Mouse (Mus musculus): Measurements from ENCODE around the gene Ccrl2. TPM values are rescaled to one million over a fixed set of nuclear protein-coding genes. Genes with fewer than 3 reads are reported as not detected.
A peak's percentile ranks its signal among the peaks of the same experiment; 100 is the strongest.

The Ccrl2 gene
- polyA plus RNA-seq, 1 experiment from 2014 or later: 0.55 TPM

DNA sequence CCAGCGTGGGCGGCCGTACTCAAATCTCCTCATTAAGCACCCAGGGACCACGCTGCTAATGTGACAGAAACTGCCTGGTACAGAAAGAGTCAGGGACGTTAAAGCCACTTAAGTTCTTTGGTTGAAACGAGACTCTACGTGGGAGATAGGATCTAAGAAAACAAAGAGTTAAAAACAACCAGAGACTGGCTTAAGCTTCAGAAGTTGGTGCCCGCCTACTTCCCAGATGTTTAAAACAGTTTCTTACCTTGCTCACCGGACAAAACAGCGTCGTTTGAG is 861 bp downstream of the Ccrl2 start:
- WGBS: 8% methylated on average over 11 of the region's 11 CpGs
- Histone ChIP-seq H3K9me3 (ENCODE audit: control insufficient read depth, low read length) (no peaks in the 10 kb centered on the region), H3K4me1 (ENCODE audit: control insufficient read depth, insufficient read depth, low read length) (peaks cover 7% of the 10 kb centered on the region; the same call in 1 of the 2 replicates), H3K4me3 (ENCODE audit: low read depth, low read length) (peak overlapping the region; percentile 9), H3K9ac (ENCODE audit: low read length) (peak overlapping the region; percentile 23; the same call in 1 of the 2 replicates), H3K27me3 (ENCODE audit: control insufficient read depth, insufficient read depth, low read length) (no peaks in the 10 kb centered on the region), H3K27ac (replicated peaks; ENCODE audit: low read depth, low read length) (no peak overlapping the region), H3K4me2 (ENCODE audit: low read depth, severe bottlenecking) (peak overlapping the region; percentile 46), H3K36me3 (ENCODE audit: control insufficient read depth, insufficient read depth, low read length) (no peaks in the 10 kb centered on the region)
- no peak for ATAC-seq (ENCODE audit: insufficient number of reproducible peaks, low FRiP score, low TSS enrichment, low read depth)
- DNase-seq (ENCODE audit: low spot score): no peak

DNA sequence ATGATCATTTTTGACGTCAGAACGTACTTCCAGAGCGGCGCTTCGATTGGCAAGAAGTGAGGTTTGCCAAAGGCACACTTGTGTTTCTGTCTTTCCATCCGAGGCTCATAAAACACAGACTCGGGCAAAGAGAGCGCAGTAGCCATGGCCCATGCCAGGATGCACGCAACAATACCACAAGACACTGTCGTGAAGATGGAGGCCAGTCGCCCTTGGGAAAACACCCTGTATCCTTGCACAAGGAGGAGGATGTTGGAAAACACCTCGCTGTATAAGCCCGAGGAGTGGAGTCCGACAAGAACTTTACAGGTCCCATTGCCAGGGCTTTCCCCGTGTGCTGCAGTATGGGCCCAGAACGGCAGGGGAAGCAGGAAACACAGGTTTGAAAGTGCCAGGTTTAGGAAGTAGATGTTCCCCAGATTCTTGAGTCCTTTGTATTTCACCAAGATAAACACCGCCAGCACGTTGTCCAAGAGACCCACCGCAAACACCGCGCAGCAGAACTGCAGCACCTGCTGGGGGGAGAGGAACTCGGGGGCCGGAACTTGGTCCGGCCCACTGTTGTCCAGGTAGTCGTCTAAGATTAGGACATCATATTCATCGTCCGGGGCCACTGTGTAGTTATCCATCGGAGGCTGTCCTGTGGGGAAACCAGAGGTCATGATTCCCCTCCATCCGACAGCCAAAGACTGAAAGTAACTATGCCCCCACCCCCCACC is 1.4 kb downstream of the Ccrl2 start:
- Histone ChIP-seq H3K27me3 (ENCODE audit: control insufficient read depth, insufficient read depth, low read length) (no peaks in the 10 kb centered on the region), H3K36me3 (ENCODE audit: control insufficient read depth, insufficient read depth, low read length) (no peaks in the 10 kb centered on the region), H3K9ac (ENCODE audit: low read length) (no peak overlapping the region), H3K9me3 (ENCODE audit: control insufficient read depth, low read length) (no peaks in the 10 kb centered on the region), H3K27ac (replicated peaks; ENCODE audit: low read depth, low read length) (no peak overlapping the region), H3K4me1 (ENCODE audit: control insufficient read depth, insufficient read depth, low read length) (peaks cover 7% of the 10 kb centered on the region; the same call in 1 of the 2 replicates), H3K4me3 (ENCODE audit: low read depth, low read length) (peak overlapping the region; percentile 9), H3K4me2 (ENCODE audit: low read depth, severe bottlenecking) (peak overlapping the region; percentile 46)
- WGBS: 75% methylated on average over 29 of the region's 29 CpGs
- DNase-seq (ENCODE audit: low spot score) (no peak), ATAC-seq (ENCODE audit: insufficient number of reproducible peaks, low FRiP score, low TSS enrichment, low read depth) (no peak)

DNA sequence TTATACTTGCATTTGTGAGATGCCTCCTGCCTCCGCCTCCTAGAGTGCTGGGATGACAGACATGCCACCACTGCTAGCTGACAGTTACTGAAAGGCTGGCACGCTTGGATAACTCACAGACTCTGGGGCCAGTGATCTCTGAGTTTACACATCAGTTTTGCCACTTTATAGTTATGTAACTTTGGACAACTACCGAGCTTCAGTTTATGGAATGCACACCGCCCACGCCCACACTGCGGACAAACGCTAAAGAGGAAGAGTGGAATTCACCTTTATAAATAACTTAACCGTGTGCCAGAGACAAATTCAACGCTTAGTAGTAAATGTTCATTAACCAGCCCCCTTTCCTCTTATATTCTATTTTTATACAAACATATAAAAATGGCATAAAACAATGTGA is 2.4 kb downstream of the Ccrl2 start:
- no peak overlapping the region for H3K27ac ChIP-seq (replicated peaks; ENCODE audit: low read depth, low read length)
- no peak for DNase-seq (ENCODE audit: low spot score)
- no peak for ATAC-seq (ENCODE audit: insufficient number of reproducible peaks, low FRiP score, low TSS enrichment, low read depth)
- peaks cover 7% of the 10 kb centered on the region; the same call in 1 of the 2 replicates for H3K4me1 ChIP-seq (ENCODE audit: control insufficient read depth, insufficient read depth, low read length)
- no peak overlapping the region for H3K4me3 ChIP-seq (ENCODE audit: low read depth, low read length)
- no peak overlapping the region for H3K4me2 ChIP-seq (ENCODE audit: low read depth, severe bottlenecking)
- H3K9me3 ChIP-seq (ENCODE audit: control insufficient read depth, low read length): no peaks in the 10 kb centered on the region
- H3K27me3 ChIP-seq (ENCODE audit: control insufficient read depth, insufficient read depth, low read length): no peaks in the 10 kb centered on the region
- 93% methylated on average over 9 of the region's 9 CpGs for WGBS
- no peak overlapping the region for H3K9ac ChIP-seq (ENCODE audit: low read length)
- H3K36me3 ChIP-seq (ENCODE audit: control insufficient read depth, insufficient read depth, low read length): no peaks in the 10 kb centered on the region

- no peak overlapping the region for H3K9ac ChIP-seq (ENCODE audit: low read length)
- 91% methylated on average over 3 of the region's 3 CpGs for WGBS
- DNase-seq (ENCODE audit: low spot score) (no peak), ATAC-seq (ENCODE audit: insufficient number of reproducible peaks, low FRiP score, low TSS enrichment, low read depth) (no peak)
- H3K27me3 ChIP-seq (ENCODE audit: control insufficient read depth, insufficient read depth, low read length): no peaks in the 10 kb centered on the region
- H3K4me2 ChIP-seq (ENCODE audit: low read depth, severe bottlenecking): no peak overlapping the region
- H3K4me1 ChIP-seq (ENCODE audit: control insufficient read depth, insufficient read depth, low read length): no peaks in the 10 kb centered on the region
- no peak overlapping the region for H3K27ac ChIP-seq (replicated peaks; ENCODE audit: low read depth, low read length)
- H3K36me3 ChIP-seq (ENCODE audit: control insufficient read depth, insufficient read depth, low read length): no peaks in the 10 kb centered on the region
- H3K4me3 ChIP-seq (ENCODE audit: low read depth, low read length): no peak overlapping the region
- no peaks in the 10 kb centered on the region for H3K9me3 ChIP-seq (ENCODE audit: control insufficient read depth, low read length)
Measured at GRCm38 (mm10) chr9:111048452-111048851, 8.9 kb downstream of the Ccrl2 start.

- ATAC-seq (ENCODE audit: insufficient number of reproducible peaks, low FRiP score, low TSS enrichment, low read depth): no peak
- no peak for DNase-seq (ENCODE audit: low spot score)
- 94% methylated on average over 5 of the region's 5 CpGs for WGBS
Measured at GRCm38 (mm10) chr9:111047266-111047665, 10.1 kb downstream of the Ccrl2 start.

DNA sequence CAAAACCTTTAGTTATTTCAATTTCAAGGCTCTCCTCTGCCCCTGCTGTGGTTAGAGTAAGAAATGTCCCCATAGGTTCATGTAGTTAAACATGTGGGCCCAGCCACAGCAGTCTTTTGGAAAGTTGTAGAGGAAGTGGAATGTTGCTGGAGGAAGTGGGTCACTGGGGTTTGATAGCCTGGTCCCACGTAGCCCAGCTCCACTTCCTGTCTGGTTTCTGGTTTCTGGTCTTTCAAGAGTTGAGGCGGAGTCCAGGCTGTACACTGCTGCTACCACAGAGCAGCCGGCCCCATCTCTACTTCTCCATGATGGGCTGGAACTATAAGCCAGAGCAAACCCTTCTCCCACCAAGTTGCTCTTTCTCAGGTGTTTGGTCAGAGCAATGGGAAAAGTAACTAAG is 11.1 kb downstream of the Ccrl2 start:
- Histone ChIP-seq H3K27ac (replicated peaks; ENCODE audit: low read depth, low read length) (no peak overlapping the region), H3K9ac (ENCODE audit: low read length) (no peak overlapping the region), H3K9me3 (ENCODE audit: control insufficient read depth, low read length) (no peaks in the 10 kb centered on the region), H3K27me3 (ENCODE audit: control insufficient read depth, insufficient read depth, low read length) (no peaks in the 10 kb centered on the region), H3K36me3 (ENCODE audit: control insufficient read depth, insufficient read depth, low read length) (no peaks in the 10 kb centered on the region), H3K4me2 (ENCODE audit: low read depth, severe bottlenecking) (no peak overlapping the region), H3K4me3 (ENCODE audit: low read depth, low read length) (no peak overlapping the region), H3K4me1 (ENCODE audit: control insufficient read depth, insufficient read depth, low read length) (no peaks in the 10 kb centered on the region)
- ATAC-seq (ENCODE audit: insufficient number of reproducible peaks, low FRiP score, low TSS enrichment, low read depth) (no peak), DNase-seq (ENCODE audit: low spot score) (no peak)
- 61% methylated on average over 3 of the region's 3 CpGs for WGBS

More at GRCm38 (mm10) chr9:111047266-111047665, 10.1 kb downstream of the Ccrl2 start:
- Histone ChIP-seq H3K9me3 (ENCODE audit: control insufficient read depth, low read length) (no peaks in the 10 kb centered on the region), H3K4me2 (ENCODE audit: low read depth, severe bottlenecking) (no peak overlapping the region), H3K4me3 (ENCODE audit: low read depth, low read length) (no peak overlapping the region), H3K9ac (ENCODE audit: low read length) (no peak overlapping the region), H3K4me1 (ENCODE audit: control insufficient read depth, insufficient read depth, low read length) (no peaks in the 10 kb centered on the region), H3K27me3 (ENCODE audit: control insufficient read depth, insufficient read depth, low read length) (no peaks in the 10 kb centered on the region), H3K36me3 (ENCODE audit: control insufficient read depth, insufficient read depth, low read length) (no peaks in the 10 kb centered on the region), H3K27ac (replicated peaks; ENCODE audit: low read depth, low read length) (no peak overlapping the region)

- WGBS: 91% methylated on average over 5 of the region's 5 CpGs
- no peaks in the 10 kb centered on the region for H3K27me3 ChIP-seq (ENCODE audit: control insufficient read depth, insufficient read depth, low read length)
- no peak overlapping the region for H3K9ac ChIP-seq (ENCODE audit: low read length)
- DNase-seq (ENCODE audit: low spot score): no peak
- H3K4me3 ChIP-seq (ENCODE audit: low read depth, low read length): no peak overlapping the region
- no peaks in the 10 kb centered on the region for H3K9me3 ChIP-seq (ENCODE audit: control insufficient read depth, low read length)
- H3K27ac ChIP-seq (replicated peaks; ENCODE audit: low read depth, low read length): no peak overlapping the region
- no peaks in the 10 kb centered on the region for H3K4me1 ChIP-seq (ENCODE audit: control insufficient read depth, insufficient read depth, low read length)
- H3K4me2 ChIP-seq (ENCODE audit: low read depth, severe bottlenecking): no peak overlapping the region
- no peak for ATAC-seq (ENCODE audit: insufficient number of reproducible peaks, low FRiP score, low TSS enrichment, low read depth)
- no peaks in the 10 kb centered on the region for H3K36me3 ChIP-seq (ENCODE audit: control insufficient read depth, insufficient read depth, low read length)
Measured at GRCm38 (mm10) chr9:111042266-111042665, 15.1 kb downstream of the Ccrl2 start.

GRCm38 (mm10) chr9:111039966-111040365 is 17.4 kb downstream of the Ccrl2 start:
- no peaks in the 10 kb centered on the region for H3K4me1 ChIP-seq (ENCODE audit: control insufficient read depth, insufficient read depth, low read length)
- H3K4me2 ChIP-seq (ENCODE audit: low read depth, severe bottlenecking): no peak overlapping the region
- no peak overlapping the region for H3K27ac ChIP-seq (replicated peaks; ENCODE audit: low read depth, low read length)
- H3K9me3 ChIP-seq (ENCODE audit: control insufficient read depth, low read length): no peaks in the 10 kb centered on the region
- H3K27me3 ChIP-seq (ENCODE audit: control insufficient read depth, insufficient read depth, low read length): no peaks in the 10 kb centered on the region
- ATAC-seq (ENCODE audit: insufficient number of reproducible peaks, low FRiP score, low TSS enrichment, low read depth) (no peak), DNase-seq (ENCODE audit: low spot score) (no peak)
- no peak overlapping the region for H3K4me3 ChIP-seq (ENCODE audit: low read depth, low read length)
- no peaks in the 10 kb centered on the region for H3K36me3 ChIP-seq (ENCODE audit: control insufficient read depth, insufficient read depth, low read length)
- H3K9ac ChIP-seq (ENCODE audit: low read length): no peak overlapping the region
- WGBS: 85% methylated on average over 4 of the region's 4 CpGs

DNA sequence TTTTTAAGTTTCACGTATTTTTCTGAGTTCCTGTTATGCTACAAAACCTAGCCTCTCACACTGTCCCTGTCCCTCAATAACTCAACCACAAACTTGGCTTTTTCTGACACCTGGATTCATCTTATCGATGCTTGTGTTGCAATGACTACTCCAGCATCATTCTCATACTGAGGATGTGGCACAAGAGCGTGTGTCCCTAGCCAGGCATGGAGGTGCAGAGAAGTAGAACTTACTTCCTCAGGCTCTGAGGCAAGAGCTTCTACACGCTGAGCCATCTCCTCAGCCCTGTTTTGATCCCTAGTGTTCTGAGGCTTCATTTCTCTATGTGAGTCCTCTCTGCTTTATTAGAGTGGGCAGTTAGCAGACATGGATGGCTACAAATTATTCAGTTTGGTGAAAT is 23.6 kb downstream of the Ccrl2 start:
- WGBS: 88% methylated on average over 4 of the region's 4 CpGs
- no peak for ATAC-seq (ENCODE audit: insufficient number of reproducible peaks, low FRiP score, low TSS enrichment, low read depth)
- no peaks in the 10 kb centered on the region for H3K4me1 ChIP-seq (ENCODE audit: control insufficient read depth, insufficient read depth, low read length)

More for the DNA sequence above, 23.6 kb downstream of the Ccrl2 start:
- H3K9me3 ChIP-seq (ENCODE audit: control insufficient read depth, low read length): no peaks in the 10 kb centered on the region
- H3K27me3 ChIP-seq (ENCODE audit: control insufficient read depth, insufficient read depth, low read length): no peaks in the 10 kb centered on the region
- no peak overlapping the region for H3K9ac ChIP-seq (ENCODE audit: low read length)
- H3K4me3 ChIP-seq (ENCODE audit: low read depth, low read length): no peak overlapping the region
- DNase-seq (ENCODE audit: low spot score): no peak
- H3K36me3 ChIP-seq (ENCODE audit: control insufficient read depth, insufficient read depth, low read length): no peaks in the 10 kb centered on the region
- H3K27ac ChIP-seq (replicated peaks; ENCODE audit: low read depth, low read length): no peak overlapping the region
- no peak overlapping the region for H3K4me2 ChIP-seq (ENCODE audit: low read depth, severe bottlenecking)
